In the genomic region with DNA sequence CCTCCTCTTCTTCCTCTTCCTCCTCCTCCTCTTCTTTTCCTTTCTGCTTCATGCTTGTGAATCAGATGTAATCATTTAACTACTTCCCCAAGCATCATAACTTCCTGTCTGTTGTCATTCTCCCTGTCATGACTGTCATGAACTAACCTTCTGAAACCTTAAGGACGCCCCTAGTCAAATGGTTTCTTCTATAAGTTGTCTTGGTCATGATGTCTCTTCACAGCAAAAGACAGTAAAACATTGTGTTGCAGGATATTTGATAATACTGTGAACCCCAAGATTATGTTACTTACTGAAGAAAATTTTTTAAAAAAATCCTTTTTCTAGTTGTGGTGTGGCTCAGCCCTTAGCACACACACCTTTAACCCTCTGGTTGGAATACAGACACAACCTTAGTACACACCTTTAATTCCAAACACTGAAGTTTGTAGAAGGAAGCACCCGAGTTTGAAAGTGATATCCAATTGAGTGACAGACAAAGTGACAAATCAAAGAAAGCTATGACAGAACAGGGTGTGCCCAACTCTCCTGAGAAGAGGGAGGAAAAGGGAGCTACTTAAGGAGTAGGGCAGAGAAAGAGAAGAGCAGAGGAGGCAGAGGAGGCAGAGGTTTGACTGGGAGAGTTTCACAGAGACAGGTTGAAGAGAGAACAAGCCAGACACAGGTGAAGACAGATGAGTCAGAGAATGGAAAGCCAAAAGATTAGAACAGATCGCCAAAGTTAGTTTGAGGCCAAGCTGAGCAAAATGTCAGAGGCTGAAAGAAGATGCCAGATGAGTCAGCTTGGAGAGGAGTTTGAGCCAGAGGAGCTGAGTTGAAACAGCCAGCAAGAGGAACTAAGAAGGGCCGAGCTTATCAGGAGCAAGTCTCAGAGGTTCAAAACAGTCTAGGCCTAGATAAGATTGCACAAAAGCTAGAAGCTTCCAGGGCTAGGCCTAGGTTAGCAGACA, we compare ENCODE assay signal across 17 mouse cellular contexts. TPM values are rescaled to one million over a fixed set of nuclear protein-coding genes. Genes with fewer than 3 reads are reported as not detected.
DNase-seq lines count a peak whose midpoint lies in the region; ATAC-seq and TF ChIP-seq lines count a peak whose summit lies in the region.
"Had no signal": no experiment of that assay in that cellular context is flagged by ENCODE, and none has a peak within 500 bp of the region (broad histone marks: within the 10 kb centered on the region; RNA-seq: fewer than 3 reads in every experiment).

No protein-coding gene starts in this region.

- peak; percentile 32 for DNase-seq in adrenal gland, adult 8-10 months
- no peak for DNase-seq in adrenal gland, postnatal 25 days
- DNase-seq in MEL-GATA-1-ER (ENCODE audit: extremely low read depth, low read depth): peak; percentile 88
- DNase-seq in heart, adult 18-20 months: peak; percentile 38 to 69
- peak; percentile 17 for DNase-seq in heart, postnatal 4 days
- no peak for DNase-seq in spleen, postnatal 36 days (ENCODE audit: low spot score in 2 of 2)
- no peak for DNase-seq in urinary bladder, postnatal 25 days (ENCODE audit: low spot score)
- DNase-seq in hindbrain, postnatal 0 days (ENCODE audit: low spot score): no peak
- DNase-seq: B cell, adult 2 months; cerebellum, adult 9-10 months; liver; thymus, postnatal 14 days had no signal

- H3K27me3 ChIP-seq in hindbrain, postnatal 0 days (ENCODE audit: insufficient read depth, low read length): no peaks in the 10 kb centered on the region
- H3K27me3 ChIP-seq: embryonic facial prominence, embryonic 13.5 days; kidney, embryonic 15.5 days; neural tube, embryonic 13.5 days had no signal

- H3K27ac ChIP-seq in hindbrain, postnatal 0 days: no peak overlapping the region
- H3K27ac ChIP-seq: embryonic facial prominence, embryonic 13.5 days; heart, adult 2 months; kidney, embryonic 15.5 days; midbrain, embryonic 10.5 days; neural tube, embryonic 13.5 days had no signal

- TF ChIP-seq CTCF in hindbrain, postnatal 0 days (IDR thresholded peaks at IDR 0.05; ENCODE audit: low read depth): no peak

- ATAC-seq in hindbrain, postnatal 0 days: no peak

- H3K9me3 ChIP-seq in hindbrain, postnatal 0 days (ENCODE audit: low read length): no peaks in the 10 kb centered on the region
- H3K9me3 ChIP-seq: embryonic facial prominence, embryonic 13.5 days; kidney, embryonic 15.5 days; midbrain, embryonic 10.5 days; neural tube, embryonic 13.5 days had no signal

- no peaks in the 10 kb centered on the region for H3K4me1 ChIP-seq in hindbrain, postnatal 0 days (ENCODE audit: insufficient read depth, low read length)
- H3K4me1 ChIP-seq: embryonic facial prominence, embryonic 13.5 days; kidney, embryonic 15.5 days; midbrain, embryonic 10.5 days; neural tube, embryonic 13.5 days had no signal

- no peaks in the 10 kb centered on the region for H3K36me3 ChIP-seq in hindbrain, postnatal 0 days (ENCODE audit: insufficient read depth, low read length)
- H3K36me3 ChIP-seq: embryonic facial prominence, embryonic 13.5 days; kidney, embryonic 15.5 days; midbrain, embryonic 10.5 days; neural tube, embryonic 13.5 days had no signal

- H3K9ac ChIP-seq in hindbrain, postnatal 0 days (replicated peaks; ENCODE audit: low read length): no peak overlapping the region
- H3K9ac ChIP-seq: embryonic facial prominence, embryonic 13.5 days; kidney, embryonic 15.5 days; neural tube, embryonic 13.5 days had no signal

- no peak overlapping the region for H3K4me2 ChIP-seq in hindbrain, postnatal 0 days (ENCODE audit: low read depth, low read length)
- H3K4me2 ChIP-seq: embryonic facial prominence, embryonic 13.5 days; kidney, embryonic 15.5 days; neural tube, embryonic 13.5 days had no signal

- no peak overlapping the region for H3K4me3 ChIP-seq in hindbrain, postnatal 0 days (ENCODE audit: low read length)
- H3K4me3 ChIP-seq: embryonic facial prominence, embryonic 13.5 days; heart, adult 2 months; kidney, embryonic 15.5 days; midbrain, embryonic 10.5 days; neural tube, embryonic 13.5 days had no signal

- WGBS in hindbrain, postnatal 0 days: 82% methylated on average over 4 of the region's 4 CpGs

RNA-seq across cellular contexts. Expression of gene Rnf212b, which starts 4.9 kb away (rescaled TPM):
- total RNA-seq in adrenal gland, adult 8-10 months (2022): 1 to 10 TPM in 2 of 4 experiments, under 1 TPM in 2; 0.77 to 1.7 (median 1.2) TPM
- total RNA-seq in adrenal gland, postnatal 25 days (2021): 1.2 TPM in 1 of 2 replicates, not detected in the other
- total RNA-seq in heart, adult 18-20 months (2021): under 1 TPM; 0.36 to 0.57 TPM
- not detected for total RNA-seq in heart, postnatal 4 days (2021)
- not detected in 2 replicates for total RNA-seq in hindbrain, postnatal 0 days (2014; rRNA removed)
- polyA plus RNA-seq in hindbrain, postnatal 0 days (2015; fragmentation: Nextera tagmentation; extraction: Ambion mirVana): not detected in 2 replicates
- total RNA-seq: heart, adult 2 months had no signal
- polyA plus RNA-seq: embryonic facial prominence, embryonic 13.5 days; kidney, embryonic 15.5 days; midbrain, embryonic 10.5 days; neural tube, embryonic 13.5 days had no signal

RNA-seq across cellular contexts. Expression of gene Slc7a8, which starts 27.2 kb away (rescaled TPM):
- 10 to 100 TPM; 26.6 to 51.8 (median 40.3) TPM for total RNA-seq in adrenal gland, adult 8-10 months (2022)
- total RNA-seq in adrenal gland, postnatal 25 days (2021): 58.4 and 64.6 TPM in 2 replicates
- 1 to 10 TPM; 3.1 to 3.3 TPM for total RNA-seq in heart, adult 18-20 months (2021)
- total RNA-seq in heart, postnatal 4 days (2021): 1 to 10 TPM; 1.9 to 2.0 TPM
- 8.9 and 10.6 TPM in 2 replicates for total RNA-seq in hindbrain, postnatal 0 days (2014; rRNA removed)
- 7.9 and 9.3 TPM in 2 replicates for polyA plus RNA-seq in hindbrain, postnatal 0 days (2015; fragmentation: Nextera tagmentation; extraction: Ambion mirVana)

Comparison
In these comparisons a context has a peak if more than half of its experiments do, and no peak if none do; other contexts are left out.
1. DNase-seq: peak in adrenal gland, adult 8-10 months (single experiment), MEL-GATA-1-ER (single experiment), heart, adult 18-20 months (2 of 2) and heart, postnatal 4 days (single experiment); none in adrenal gland, postnatal 25 days (single experiment), spleen, postnatal 36 days (0 of 2), urinary bladder, postnatal 25 days (single experiment) and hindbrain, postnatal 0 days (single experiment).